Mouse (Mus musculus) kidney, postnatal 25 days (tissue): ENCODE results near the gene Trim46.
"Not testable (repeated sequence)": the region's sequence is repeated elsewhere in the genome, so short reads cannot be mapped to it uniquely, and the experiment has no call there.

Experiments
- DNase-seq, 2 experiments: peaks; one replicate each; pipeline ENCODE4 v3.0.0; 2021; ENCODE audit warnings: mixed read lengths in 2 of 2

The Trim46 gene

DNA sequence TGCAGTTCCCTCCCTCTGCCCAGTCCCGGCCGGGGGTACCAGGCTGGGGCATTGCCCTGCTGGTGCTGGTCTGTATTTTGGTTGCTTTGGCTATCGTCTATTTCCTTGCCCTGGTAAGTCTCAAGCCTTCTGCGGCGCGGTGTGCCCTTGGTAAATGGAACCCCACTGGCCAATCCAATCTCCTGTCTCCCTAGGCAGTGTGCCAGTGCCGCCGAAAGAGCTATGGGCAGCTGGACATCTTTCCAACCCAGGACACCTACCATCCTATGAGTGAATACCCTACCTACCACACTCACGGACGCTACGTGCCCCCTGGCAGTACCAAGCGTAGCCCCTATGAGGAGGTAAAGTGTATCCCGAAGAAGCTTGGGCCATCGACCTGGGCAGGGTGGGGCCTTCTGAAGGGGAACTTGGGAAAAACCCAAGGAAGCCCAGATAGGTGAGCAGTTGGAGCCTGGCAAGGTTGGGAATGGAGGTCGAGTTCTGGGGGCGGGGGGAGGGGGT is 14.3 kb downstream of the Trim46 start:
- no peak for DNase-seq

DNA sequence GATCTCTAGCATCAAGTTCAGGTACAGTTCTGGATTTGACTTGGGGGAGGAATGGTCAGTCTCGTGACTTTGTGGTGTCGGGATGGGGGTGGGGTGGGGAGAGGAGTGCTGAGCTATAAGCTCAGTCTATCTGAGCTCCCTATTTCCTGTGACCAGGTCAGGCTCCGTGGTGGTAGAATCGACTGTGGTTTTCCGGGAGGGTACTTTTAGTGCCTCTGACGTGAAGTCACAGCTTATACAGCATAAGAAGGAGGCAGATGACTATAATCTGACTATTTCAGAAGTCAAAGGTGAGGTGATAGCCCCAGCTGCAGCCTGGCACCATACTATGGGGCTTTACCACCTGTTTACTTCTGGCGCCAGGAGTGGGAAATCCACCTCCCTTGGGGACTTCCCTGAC is 14.8 kb downstream of the Trim46 start:
- DNase-seq, result no peak

DNA sequence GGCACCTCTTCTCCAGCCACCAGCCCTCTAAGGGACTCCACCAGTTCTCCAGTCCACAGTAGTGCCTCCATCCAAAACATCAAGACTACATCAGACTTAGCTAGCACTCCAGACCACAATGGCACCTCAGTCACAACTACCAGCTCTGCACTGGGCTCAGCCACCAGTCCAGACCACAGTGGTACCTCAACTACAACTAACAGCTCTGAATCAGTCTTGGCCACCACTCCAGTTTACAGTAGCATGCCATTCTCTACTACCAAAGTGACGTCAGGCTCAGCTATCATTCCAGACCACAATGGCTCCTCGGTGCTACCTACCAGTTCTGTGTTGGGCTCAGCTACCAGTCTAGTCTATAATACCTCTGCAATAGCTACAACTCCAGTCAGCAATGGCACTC is 15.5 kb downstream of the Trim46 start:
- no peak for DNase-seq

DNA sequence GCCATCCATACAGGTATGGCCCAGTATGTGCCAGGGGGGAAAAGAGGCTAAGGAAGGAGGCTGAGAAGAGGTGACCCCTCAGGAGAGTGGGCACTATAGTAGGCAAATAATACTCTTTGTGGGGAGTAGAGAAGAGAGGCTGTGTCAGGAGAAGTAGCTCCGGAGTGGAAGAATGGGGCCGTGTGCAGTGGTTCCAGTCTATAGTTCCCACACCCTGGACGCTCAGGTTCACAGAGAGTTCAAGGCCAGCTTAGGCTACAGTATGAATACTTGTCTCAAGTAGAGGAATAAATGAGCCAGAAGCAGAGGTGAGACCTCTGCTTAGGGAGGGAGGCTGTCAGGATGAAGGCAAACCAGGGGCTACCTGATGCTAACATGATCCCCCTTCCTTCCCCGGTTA is 16.8 kb downstream of the Trim46 start:
- DNase-seq, result no peak

- peak; percentile 52 to 77 for DNase-seq
Observed at GRCm38 (mm10) chr3:89228836-89229235, 17.3 kb downstream of the Trim46 start, which contains the start of gene Muc1. Gene Muc1, plus strand, starts transcription at chr3:89229057.

DNA sequence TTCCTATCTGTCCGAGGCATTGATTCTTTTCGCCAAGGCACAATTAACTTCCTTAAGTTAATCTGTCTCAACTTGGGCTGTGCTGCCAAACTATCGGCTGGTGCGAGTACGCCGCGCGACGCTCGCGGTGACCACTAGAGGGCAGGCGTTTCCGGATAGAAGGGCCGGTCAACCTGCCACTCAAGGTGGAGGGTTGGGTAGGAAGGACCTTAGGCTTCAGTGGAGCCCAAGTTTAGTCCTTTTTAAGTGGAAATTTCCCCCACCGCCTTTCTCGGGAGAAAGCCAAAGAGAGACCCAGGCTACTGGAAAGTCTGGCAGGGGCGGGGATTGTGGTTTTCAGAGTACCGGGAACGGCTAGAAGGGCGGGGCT is 17.9 kb downstream of the Trim46 start:
- DNase-seq, result peak; percentile 92 to 94

DNA sequence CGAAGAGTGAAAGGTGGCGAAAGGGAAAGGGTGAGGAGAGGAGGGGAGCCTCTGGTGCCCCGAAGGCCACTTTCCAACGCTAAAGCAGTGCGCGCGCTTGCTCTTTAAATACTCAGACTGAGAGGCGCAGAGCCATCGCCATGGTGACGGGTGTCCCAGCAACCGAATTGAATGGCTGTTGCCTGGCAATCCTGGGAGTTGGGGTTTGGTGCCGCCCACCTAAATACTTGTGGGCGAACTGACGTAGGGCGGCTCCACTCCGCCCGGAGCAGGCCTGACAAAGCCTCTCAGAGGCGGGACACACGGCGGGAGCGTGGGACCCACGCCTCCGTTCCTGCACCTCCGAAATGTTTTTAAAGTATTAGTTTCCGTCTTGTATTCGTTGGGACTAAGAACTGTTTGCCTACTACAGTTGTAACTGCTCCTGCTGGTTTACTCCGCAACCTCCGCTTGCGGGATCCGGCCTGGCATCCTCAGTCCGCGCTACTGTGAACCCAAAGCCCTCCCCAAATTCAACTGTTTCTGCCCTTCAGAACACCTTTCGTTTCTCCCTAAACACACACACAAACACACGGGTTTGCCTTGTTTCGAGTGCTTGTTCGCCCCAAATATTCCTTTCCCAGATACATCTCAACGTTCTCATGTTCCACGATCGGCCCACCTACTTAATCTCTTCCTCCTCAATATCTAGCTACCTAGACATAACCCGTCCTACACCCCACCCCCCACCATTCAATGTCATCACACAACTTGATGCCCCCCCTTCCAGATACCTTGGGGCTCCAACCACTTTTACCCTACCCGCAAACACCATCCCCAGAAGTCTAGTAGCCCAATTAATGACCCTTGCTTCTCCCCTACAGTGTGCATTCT is 18.6 kb downstream of the Trim46 start:
- peak; percentile 90 to 95 for DNase-seq

DNA sequence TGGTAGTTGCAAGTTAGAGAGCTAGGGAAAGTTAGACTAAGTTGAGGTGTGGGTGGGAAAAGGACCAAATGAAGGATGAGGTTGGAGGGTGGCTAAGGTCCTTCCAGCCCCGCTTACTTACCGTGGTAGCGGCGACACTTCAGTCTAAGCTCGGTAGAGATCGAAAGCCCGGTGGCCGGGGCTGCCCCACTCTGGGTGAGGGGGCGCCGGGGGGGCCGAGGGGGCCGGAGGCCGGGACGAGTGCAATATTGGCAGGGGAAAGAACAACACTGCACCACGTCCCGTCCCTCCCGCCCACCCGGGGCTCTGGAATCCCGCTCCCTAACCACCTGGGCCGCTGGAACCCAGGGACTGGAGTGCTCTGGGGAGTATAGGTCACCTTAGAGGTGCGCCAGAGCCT is 19.2 kb downstream of the Trim46 start, which contains the start of gene Mtx1:
Gene Mtx1, minus strand, starts transcription at position 189 of the 400 bp plus-strand sequence.
- DNase-seq, result peak in 1 of 2 experiments; percentile 33

DNA sequence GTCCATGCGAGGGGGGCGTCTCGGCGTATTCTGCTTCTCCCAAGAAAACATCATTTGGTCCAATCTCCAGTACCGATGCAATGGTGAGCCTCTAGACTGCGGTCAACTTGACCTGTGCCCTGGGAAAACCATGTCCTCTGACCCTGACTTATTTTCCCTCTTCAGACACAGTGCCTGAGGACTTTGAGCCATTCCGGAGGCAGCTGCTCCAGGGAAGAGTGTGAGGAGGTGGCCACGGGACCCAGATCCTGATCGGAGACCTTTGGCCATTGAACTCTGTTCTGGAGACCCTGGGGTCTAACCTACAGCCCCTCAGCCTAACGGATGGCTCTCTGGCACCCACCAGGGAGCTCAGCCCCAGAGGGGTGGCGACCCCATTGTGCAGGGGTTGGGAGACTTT is 19.7 kb downstream of the Trim46 start:
- DNase-seq, result peak in 1 of 2 experiments; percentile 46

DNA sequence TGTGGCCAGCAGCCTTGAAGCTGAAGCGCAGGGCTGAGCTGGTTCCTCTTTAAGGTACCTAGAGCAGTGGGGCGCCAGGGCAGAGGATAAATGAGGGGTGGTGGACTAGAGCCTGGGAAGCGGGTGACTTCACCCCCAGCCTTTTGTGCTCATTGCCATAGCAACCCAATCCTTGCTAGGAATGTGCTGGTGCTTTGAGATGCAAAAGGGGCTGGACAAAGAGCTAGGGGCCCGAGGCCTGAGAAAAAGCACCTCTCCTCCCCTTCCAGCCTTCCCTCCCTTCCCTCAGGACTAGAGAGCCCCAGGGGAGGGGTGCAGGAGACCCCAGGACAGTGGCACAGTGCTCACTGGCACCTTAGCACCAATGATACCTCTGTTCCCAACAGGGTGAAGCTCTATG is 20.2 kb downstream of the Trim46 start:
- DNase-seq, result peak in 1 of 2 experiments; percentile 24

- peak in 1 of 2 experiments; percentile 28 for DNase-seq
Observed at GRCm38 (mm10) chr3:89225321-89225815, 20.7 kb downstream of the Trim46 start.

- peak in 1 of 2 experiments; percentile 36 for DNase-seq
Observed at GRCm38 (mm10) chr3:89224796-89225195, 21.3 kb downstream of the Trim46 start.

DNA sequence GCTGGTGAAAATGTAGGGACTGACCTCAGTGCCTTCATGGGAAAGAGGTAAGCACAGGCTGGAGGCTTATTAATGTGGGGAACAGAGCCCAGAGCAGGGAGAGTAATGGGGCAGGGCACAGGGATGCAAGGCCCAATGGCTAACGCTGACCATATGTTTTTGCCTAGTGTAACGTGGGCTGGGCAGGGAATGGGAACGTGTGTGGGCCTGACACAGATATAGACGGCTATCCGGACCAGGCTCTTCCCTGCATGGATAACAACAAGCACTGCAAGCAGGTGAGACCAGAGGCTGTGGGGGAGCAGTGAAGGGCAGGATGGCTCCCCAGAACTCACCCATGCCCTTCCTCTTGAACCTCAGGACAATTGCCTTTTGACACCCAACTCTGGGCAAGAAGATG is 24.9 kb downstream of the Trim46 start:
- no peak for DNase-seq

DNA sequence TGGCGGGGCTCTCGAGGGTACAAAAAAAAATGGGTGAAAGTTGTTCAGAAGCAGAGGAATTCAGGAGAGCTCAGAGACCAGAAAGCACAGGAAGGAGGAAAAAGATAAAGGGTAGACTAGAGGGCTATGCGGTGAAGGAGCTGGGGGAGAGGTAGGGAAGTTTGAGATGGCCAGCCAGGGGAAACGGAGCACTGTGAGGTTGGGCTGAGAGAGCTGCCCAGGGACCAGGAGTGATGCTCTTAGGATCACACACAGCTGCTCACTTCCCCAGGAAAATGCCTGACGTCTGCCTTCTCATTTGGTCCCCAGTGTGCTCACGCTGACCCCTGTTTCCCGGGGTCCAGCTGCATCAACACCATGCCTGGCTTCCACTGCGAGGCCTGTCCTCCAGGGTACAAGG is 26.6 kb downstream of the Trim46 start:
- no peak for DNase-seq

DNA sequence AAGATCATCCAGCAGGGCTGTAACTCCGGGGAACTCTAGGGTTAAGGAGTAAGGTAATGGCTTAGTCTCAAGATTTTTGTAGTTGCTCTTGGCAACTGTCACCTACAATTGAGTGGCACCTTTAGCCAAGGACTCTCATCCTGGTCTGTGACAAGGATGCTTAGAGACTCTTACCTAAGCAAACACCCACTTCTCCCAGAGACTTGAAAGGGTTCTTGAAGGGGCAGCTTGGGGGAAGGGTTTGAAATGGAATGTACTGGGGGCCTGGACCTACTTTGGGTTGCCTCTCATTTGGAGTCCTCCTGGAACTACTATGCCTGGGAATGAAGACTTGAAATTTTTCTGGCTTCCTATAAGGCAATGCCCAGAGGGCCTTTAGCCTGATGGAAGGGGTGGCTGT is 27.8 kb downstream of the Trim46 start:
- no peak for DNase-seq

- not testable (repeated sequence) for DNase-seq
Observed at GRCm38 (mm10) chr3:89216407-89216806, 29.7 kb downstream of the Trim46 start.

- DNase-seq, result peak; percentile 88 to 93
Observed at GRCm38 (mm10) chr3:89215853-89216252, 30.3 kb downstream of the Trim46 start.

DNA sequence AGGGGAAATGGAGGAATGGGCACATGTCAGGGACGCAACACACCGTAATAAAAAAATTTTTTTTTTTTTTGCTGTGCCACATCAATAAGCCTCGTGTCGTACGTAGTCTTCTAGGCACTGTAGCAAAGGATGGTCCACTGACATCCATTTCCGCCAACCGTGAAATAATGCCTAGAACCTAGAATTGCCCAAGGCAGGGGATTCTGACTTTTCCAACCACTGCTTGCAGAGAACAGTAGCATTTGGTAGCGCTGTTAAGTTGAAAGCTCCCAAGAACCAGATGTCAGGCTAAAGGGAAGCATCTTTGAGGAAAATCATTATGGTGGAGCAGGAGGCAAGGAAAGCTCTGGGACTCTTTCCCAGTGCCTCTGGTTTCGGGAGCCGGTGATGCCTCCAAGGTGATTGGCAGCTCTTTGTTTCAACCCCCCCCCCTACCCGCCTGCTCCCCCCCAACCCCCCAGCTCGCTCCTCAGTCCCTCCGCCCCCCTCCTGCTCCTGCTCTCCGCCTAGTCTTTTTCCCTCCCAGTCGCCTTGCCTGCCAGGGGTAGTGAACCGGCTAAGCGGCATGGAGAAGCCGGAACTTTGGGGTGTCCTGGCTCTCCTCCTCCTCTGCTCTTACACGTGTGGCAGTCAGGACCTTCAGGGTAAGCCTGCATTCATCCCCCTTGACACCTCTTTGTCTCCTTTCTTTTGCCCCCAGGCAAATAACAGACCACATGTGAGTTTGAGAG is 31.3 kb downstream of the Trim46 start, which contains the start of gene Thbs3:
Gene Thbs3, plus strand, starts transcription at position 500 of the 731 bp plus-strand sequence.
- no peak for DNase-seq

DNA sequence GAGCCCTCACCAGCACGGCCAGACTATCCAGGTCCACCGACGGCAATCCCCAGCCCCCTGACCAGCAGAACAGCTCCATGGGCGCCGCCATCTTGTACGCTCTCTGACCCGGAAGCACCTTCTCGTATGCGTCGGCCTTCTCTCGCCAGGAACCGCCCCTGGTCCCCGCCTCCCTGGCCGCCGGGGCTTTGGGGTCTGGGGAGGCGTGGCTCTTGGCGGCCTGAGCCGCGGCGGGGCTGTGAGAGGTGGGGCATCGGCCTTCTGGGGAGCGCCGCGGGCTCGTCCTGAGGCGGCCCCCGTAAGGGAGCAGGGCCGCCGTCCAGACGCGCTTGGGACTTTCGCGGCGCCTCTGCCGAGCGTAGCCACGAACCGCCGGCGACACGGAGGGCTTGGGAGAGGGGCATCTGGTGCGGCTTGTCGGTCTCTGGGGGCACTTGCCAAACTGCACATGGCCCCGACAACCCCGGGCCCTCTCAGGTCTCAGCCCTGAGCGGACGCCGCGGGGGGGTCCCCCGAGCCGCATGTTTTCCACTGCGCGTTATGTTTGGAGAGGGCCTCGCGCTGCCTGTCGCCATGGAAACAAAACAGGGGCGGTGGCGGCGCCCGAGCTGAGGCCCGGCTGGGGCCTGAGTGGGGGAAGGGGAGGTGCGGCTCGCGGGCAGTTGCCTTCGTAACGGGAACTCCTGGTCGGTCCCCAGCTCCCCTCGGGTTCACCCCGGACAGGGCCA is 32.1 kb downstream of the Trim46 start:
- DNase-seq, result peak; percentile 95 to 96

GRCm38 (mm10) chr3:89210731-89211130 is 35.4 kb downstream of the Trim46 start:
- DNase-seq, result peak; percentile 61 to 77

GRCm38 (mm10) chr3:89210162-89210561 is 35.9 kb downstream of the Trim46 start:
- DNase-seq, result peak in 1 of 2 experiments; percentile 58

DNA sequence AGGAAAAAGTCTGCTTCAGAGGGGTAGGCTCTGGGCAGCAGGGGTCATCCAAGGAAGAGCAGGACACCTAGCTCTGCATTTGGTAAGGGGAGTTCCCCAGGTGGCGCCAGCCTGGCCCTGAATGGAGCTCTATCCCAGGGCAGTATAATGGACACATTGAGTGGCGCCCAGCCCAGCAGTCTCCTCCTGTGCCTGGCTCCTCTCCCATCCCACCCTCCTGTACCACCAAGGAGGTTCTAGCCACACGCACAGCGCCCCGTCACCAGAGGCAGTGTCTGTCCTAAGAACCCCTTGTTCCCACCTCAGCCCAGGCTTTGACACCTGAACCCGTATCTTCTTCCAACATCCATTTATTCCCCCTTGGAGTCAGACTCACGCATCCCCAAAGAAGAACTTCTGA is 36.4 kb downstream of the Trim46 start:
- DNase-seq, result peak in 1 of 2 experiments; percentile 32

DNA sequence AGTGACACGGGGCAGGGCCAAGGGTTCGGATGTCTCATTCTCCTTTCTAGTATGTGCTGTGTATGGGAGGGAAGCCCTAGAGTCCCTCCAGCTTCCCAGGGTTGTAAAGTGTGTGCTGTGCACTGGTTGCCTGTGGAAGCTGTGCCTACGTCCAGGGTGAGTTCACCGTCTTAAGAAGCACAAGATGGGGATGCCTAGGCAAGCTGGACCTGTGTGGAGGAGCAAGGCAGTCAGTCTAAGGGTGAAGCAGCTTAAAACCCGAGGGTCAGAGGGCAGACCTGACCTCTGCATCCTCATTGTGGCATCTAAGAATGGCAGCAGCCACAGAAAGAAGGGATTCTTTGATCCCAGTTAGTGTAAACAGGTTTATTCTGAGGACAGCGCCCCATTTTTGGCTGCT is 37.4 kb downstream of the Trim46 start:
- DNase-seq, result no peak
